Mouse (Mus musculus) E14TG2a.4 (cell line): ENCODE data around the gene Serpine2.

Experiments used
- CTCF ChIP-seq: conservative IDR thresholded peaks from 2 replicates; pipeline ENCODE4 v1.5.1; 2014; ENCODE audit warnings: low read length
- NANOG ChIP-seq: IDR thresholded peaks from 2 replicates; pipeline ENCODE4 v1.6.1; 2014; ENCODE audit warnings: borderline replicate concordance, low read length, mixed read lengths
- POU5F1 ChIP-seq: IDR thresholded peaks from 2 replicates; pipeline ENCODE4 v1.6.1; 2014; ENCODE audit warnings: low read length, borderline replicate concordance

DNA sequence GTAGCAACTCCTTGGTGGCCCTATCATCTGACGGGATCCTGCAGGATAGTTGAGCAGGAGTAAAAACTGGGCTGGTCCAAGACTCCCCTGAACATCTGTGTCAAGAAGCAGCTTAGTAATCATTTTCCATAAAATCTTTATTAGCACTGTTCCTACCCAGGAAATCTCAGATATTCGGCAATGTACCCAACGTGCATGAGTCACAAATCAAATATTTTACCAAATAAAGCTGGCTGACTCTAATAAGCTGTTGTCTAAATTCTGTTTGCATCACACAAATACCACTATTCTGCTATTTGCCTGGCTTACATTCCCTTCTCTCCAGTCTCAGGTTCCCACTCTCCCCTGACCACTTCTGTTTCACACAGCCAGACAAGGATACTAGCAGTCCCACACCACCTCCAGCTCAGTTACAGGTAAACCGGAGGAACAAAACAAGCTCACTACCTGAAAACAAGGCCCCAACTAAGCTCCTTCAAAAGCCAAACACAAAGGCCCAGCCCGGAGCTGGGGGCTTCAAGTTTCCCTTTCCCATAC, 101.5 kb downstream of the Serpine2 start:
- no peak for TF ChIP-seq CTCF
- TF ChIP-seq NANOG, result no peak
- no peak for TF ChIP-seq POU5F1
